Mouse (Mus musculus) CH12.LX (cell line): ENCODE results near the gene Qrfp.

Experiments
- CTCF ChIP-seq, 2 experiments: IDR thresholded peaks in 1 of 2; conservative IDR thresholded peaks in 1 of 2; 2 replicates each; pipeline ENCODE4 v1.5.1; 2011 to 2012; ENCODE audit warnings: low read depth in 2 of 2, low read length in 2 of 2, improper control_type of control experiment in 1 of 2, inconsistent platforms in 1 of 2, mild to moderate bottlenecking in 1 of 2, moderate library complexity in 1 of 2
- EP300 ChIP-seq: IDR thresholded peaks from 2 replicates; pipeline ENCODE4 v1.6.1; 2011; ENCODE audit warnings: low read length, improper control_type of control experiment
- HCFC1 ChIP-seq: IDR thresholded peaks from 2 replicates; pipeline ENCODE4 v1.6.1; 2012; ENCODE audit warnings: low read depth, mild to moderate bottlenecking, inconsistent platforms, low read length, improper control_type of control experiment
- MAX ChIP-seq: IDR thresholded peaks from 2 replicates; pipeline ENCODE4 v1.6.1; 2011; ENCODE audit warnings: low read length, improper control_type of control experiment
- MXI1 ChIP-seq: IDR thresholded peaks from 2 replicates; pipeline ENCODE4 v1.6.1; 2011; ENCODE audit warnings: mild to moderate bottlenecking, low read depth, low read length, improper control_type of control experiment
- MYC ChIP-seq: IDR thresholded peaks from 2 replicates; pipeline ENCODE4 v1.6.1; 2011; ENCODE audit warnings: low read depth, mild to moderate bottlenecking, improper control_type of control experiment, low read length
- POLR2A ChIP-seq: IDR thresholded peaks from 2 replicates; pipeline ENCODE4 v1.6.1; 2011; ENCODE audit warnings: low read depth, mild to moderate bottlenecking, improper control_type of control experiment, low read length
- RCOR1 ChIP-seq: conservative IDR thresholded peaks from 2 replicates; pipeline ENCODE4 v1.6.1; 2012; ENCODE audit warnings: low read depth, mild to moderate bottlenecking, inconsistent platforms, low read length, improper control_type of control experiment
- TBP ChIP-seq: conservative IDR thresholded peaks from 2 replicates; pipeline ENCODE4 v1.6.1; 2011; ENCODE audit warnings: low read depth, low read length, improper control_type of control experiment
- ZMIZ1 ChIP-seq: IDR thresholded peaks from 2 replicates; pipeline ENCODE4 v1.6.1; 2012; ENCODE audit warnings: low read depth, mild to moderate bottlenecking, inconsistent platforms, low read length, improper control_type of control experiment

- TF ChIP-seq CTCF (conservative IDR thresholded peaks at IDR 0.05 in 1 of 2, IDR thresholded peaks at IDR 0.05 in 1 of 2; ENCODE audit: low read depth in 2 of 2, low read length in 2 of 2) (peak; percentile 86 to 95), POLR2A (no peak), MYC (peak; percentile 96), TBP (no peak), MXI1 (peak; percentile 59; the same call in 1 of the 2 replicates), HCFC1 (no peak), ZMIZ1 (no peak), RCOR1 (no peak), EP300 (no peak), MAX (peak; percentile 81)
Measured at GRCm38 (mm10) chr2:31785074-31785473, 25.3 kb downstream of the Qrfp start.
